Mouse (Mus musculus) myocyte (in vitro differentiated cells): ENCODE results near the gene Meis1. TPM values are rescaled to one million over a fixed set of nuclear protein-coding genes. Genes with fewer than 3 reads are reported as not detected.
A peak's percentile ranks its signal among the peaks of the same experiment; 100 is the strongest.

Experiments
- H3K27me3 ChIP-seq: one replicate; pipeline ENCODE4 v1.6.1; 2011; ENCODE audit not compliant: control insufficient read depth, insufficient read depth, insufficient read length
- H3K36me3 ChIP-seq: one replicate; pipeline ENCODE4 v1.6.1; 2011; ENCODE audit not compliant: control insufficient read depth, insufficient read depth
- H3K4me2 ChIP-seq: one replicate; pipeline ENCODE4 v1.6.1; 2011; ENCODE audit warnings: low read depth, control low read depth
- H3K4me3 ChIP-seq: one replicate; pipeline ENCODE4 v1.5.1; 2011; ENCODE audit warnings: mild to moderate bottlenecking, control low read depth, moderate library complexity
- H3K79me2 ChIP-seq: one replicate; pipeline ENCODE4 v1.6.1; 2011; ENCODE audit not compliant: control insufficient read depth, insufficient read depth
- H3ac ChIP-seq: one replicate; pipeline ENCODE4 v1.6.1; 2011; ENCODE audit not compliant: control insufficient read depth, insufficient read length
- CEBPB ChIP-seq: IDR thresholded peaks from 2 replicates; pipeline ENCODE4 v1.6.1; 2011; ENCODE audit warnings: mild to moderate bottlenecking, moderate library complexity; ENCODE audit not compliant: poor library complexity, insufficient read depth, severe bottlenecking
- E2F4 ChIP-seq: IDR thresholded peaks from one replicate; pipeline ENCODE4 v1.6.1; 2011; ENCODE audit warnings: mild to moderate bottlenecking, control low read depth, moderate library complexity; ENCODE audit not compliant: insufficient read depth
- MAX ChIP-seq: IDR thresholded peaks from one replicate; pipeline ENCODE4 v1.6.1; 2011; ENCODE audit warnings: low read depth, mild to moderate bottlenecking, control low read depth
- MYOD1 ChIP-seq, 3 experiments: IDR thresholded peaks; one replicate each; pipeline ENCODE4 v1.6.1; 2011; ENCODE audit warnings: control low read depth in 2 of 3, low read depth in 2 of 3, mild to moderate bottlenecking in 2 of 3, moderate library complexity in 1 of 3; ENCODE audit not compliant: insufficient read length in 2 of 3, control insufficient read depth in 1 of 3
- MYOG ChIP-seq, 3 experiments: IDR thresholded peaks; one replicate each; pipeline ENCODE4 v1.6.1; 2011; ENCODE audit warnings: control low read depth in 2 of 3, low read depth in 2 of 3, mild to moderate bottlenecking in 2 of 3; ENCODE audit not compliant: insufficient read length in 2 of 3, control insufficient read depth in 1 of 3, insufficient read depth in 1 of 3
- POLR2A ChIP-seq: IDR thresholded peaks from one replicate; pipeline ENCODE4 v1.6.1; 2011; ENCODE audit warnings: low read depth, mild to moderate bottlenecking, control low read depth, moderate library complexity; ENCODE audit not compliant: insufficient read length
- POLR2AphosphoS2 ChIP-seq: IDR thresholded peaks from one replicate; pipeline ENCODE4 v1.6.1; 2011; ENCODE audit warnings: low read depth, control low read depth; ENCODE audit not compliant: insufficient read length
- REST ChIP-seq: IDR thresholded peaks from one replicate; pipeline ENCODE4 v1.6.1; 2011; ENCODE audit warnings: mild to moderate bottlenecking, control low read depth, moderate library complexity; ENCODE audit not compliant: insufficient read depth, insufficient read length
- SRF ChIP-seq: IDR thresholded peaks from one replicate; pipeline ENCODE4 v1.6.1; 2011; ENCODE audit warnings: low read depth; ENCODE audit not compliant: control insufficient read depth, insufficient read length
- TCF12 ChIP-seq: IDR thresholded peaks from one replicate; pipeline ENCODE4 v1.6.1; 2011; ENCODE audit warnings: mild to moderate bottlenecking, control low read depth; ENCODE audit not compliant: poor library complexity, insufficient read depth, severe bottlenecking
- TCF3 ChIP-seq: IDR thresholded peaks from one replicate; pipeline ENCODE4 v1.6.1; 2011; ENCODE audit warnings: low read depth, control low read depth; ENCODE audit not compliant: insufficient read length
- USF1 ChIP-seq: IDR thresholded peaks from one replicate; pipeline ENCODE4 v1.6.1; 2011; ENCODE audit warnings: low read depth, mild to moderate bottlenecking, control low read depth, moderate library complexity
- polyA plus RNA-seq: library from polyadenylated mRNA; unstranded; fragments of >200 nt; fragmentation: generic; extraction: Trizol; gene quantifications from one replicate; pipeline ENCODE4 v1.2.1, GENCODE M21; 2012; ENCODE audit warnings: missing spikeins

Meis1 gene
- polyA plus RNA-seq, 1 experiment = 7.1 TPM

- Histone ChIP-seq H3K4me2 (no peak overlapping the region), H3K36me3 (no peaks in the 10 kb centered on the region), H3K79me2 (peaks cover 7% of the 10 kb centered on the region), H3ac (no peak overlapping the region), H3K4me3 (no peak overlapping the region), H3K27me3 (no peaks in the 10 kb centered on the region)
- TF ChIP-seq POLR2AphosphoS2 (no peak), POLR2A (no peak)
Measured at GRCm38 (mm10) chr11:19022576-19022975, 3.8 kb upstream of the Meis1 start.

GRCm38 (mm10) chr11:19020951-19021710, 2.3 kb upstream of the Meis1 start:
- Histone ChIP-seq H3K36me3 (no peaks in the 10 kb centered on the region), H3K79me2 (peaks cover 21% of the 10 kb centered on the region), H3K4me3 (peak overlapping the region; percentile 81), H3ac (peak overlapping the region; percentile 80), H3K27me3 (no peaks in the 10 kb centered on the region), H3K4me2 (peak overlapping the region; percentile 76)
- no peak for TF ChIP-seq MAX
- TF ChIP-seq SRF = no peak
- TF ChIP-seq E2F4 = no peak
- TF ChIP-seq TCF3 = no peak
- no peak for TF ChIP-seq MYOD1 (IDR thresholded peaks at IDR 0.05; ENCODE audit: control insufficient read depth in 1 of 3, insufficient read length in 2 of 3, low read depth in 2 of 3)
- no peak for TF ChIP-seq MYOG (IDR thresholded peaks at IDR 0.05; ENCODE audit: control insufficient read depth in 1 of 3, insufficient read depth in 1 of 3, insufficient read length in 2 of 3, low read depth in 2 of 3)
- no peak for TF ChIP-seq REST
- TF ChIP-seq USF1 = no peak
- no peak for TF ChIP-seq CEBPB
- TF ChIP-seq POLR2A = no peak
- no peak for TF ChIP-seq TCF12
- no peak for TF ChIP-seq POLR2AphosphoS2

GRCm38 (mm10) chr11:19020371-19020824, 1.6 kb upstream of the Meis1 start:
- Histone ChIP-seq H3K36me3 (no peaks in the 10 kb centered on the region), H3K4me2 (peak overlapping the region; percentile 76), H3ac (peak overlapping the region; percentile 80), H3K79me2 (peaks cover 29% of the 10 kb centered on the region), H3K27me3 (no peaks in the 10 kb centered on the region), H3K4me3 (peak overlapping the region; percentile 81)
- peak in 1 of 3 experiments; percentile 35 for TF ChIP-seq MYOG (IDR thresholded peaks at IDR 0.05; ENCODE audit: control insufficient read depth in 1 of 3, insufficient read depth in 1 of 3, insufficient read length in 2 of 3, low read depth in 2 of 3)
- no peak for TF ChIP-seq REST
- peak; percentile 36 for TF ChIP-seq POLR2A

DNA sequence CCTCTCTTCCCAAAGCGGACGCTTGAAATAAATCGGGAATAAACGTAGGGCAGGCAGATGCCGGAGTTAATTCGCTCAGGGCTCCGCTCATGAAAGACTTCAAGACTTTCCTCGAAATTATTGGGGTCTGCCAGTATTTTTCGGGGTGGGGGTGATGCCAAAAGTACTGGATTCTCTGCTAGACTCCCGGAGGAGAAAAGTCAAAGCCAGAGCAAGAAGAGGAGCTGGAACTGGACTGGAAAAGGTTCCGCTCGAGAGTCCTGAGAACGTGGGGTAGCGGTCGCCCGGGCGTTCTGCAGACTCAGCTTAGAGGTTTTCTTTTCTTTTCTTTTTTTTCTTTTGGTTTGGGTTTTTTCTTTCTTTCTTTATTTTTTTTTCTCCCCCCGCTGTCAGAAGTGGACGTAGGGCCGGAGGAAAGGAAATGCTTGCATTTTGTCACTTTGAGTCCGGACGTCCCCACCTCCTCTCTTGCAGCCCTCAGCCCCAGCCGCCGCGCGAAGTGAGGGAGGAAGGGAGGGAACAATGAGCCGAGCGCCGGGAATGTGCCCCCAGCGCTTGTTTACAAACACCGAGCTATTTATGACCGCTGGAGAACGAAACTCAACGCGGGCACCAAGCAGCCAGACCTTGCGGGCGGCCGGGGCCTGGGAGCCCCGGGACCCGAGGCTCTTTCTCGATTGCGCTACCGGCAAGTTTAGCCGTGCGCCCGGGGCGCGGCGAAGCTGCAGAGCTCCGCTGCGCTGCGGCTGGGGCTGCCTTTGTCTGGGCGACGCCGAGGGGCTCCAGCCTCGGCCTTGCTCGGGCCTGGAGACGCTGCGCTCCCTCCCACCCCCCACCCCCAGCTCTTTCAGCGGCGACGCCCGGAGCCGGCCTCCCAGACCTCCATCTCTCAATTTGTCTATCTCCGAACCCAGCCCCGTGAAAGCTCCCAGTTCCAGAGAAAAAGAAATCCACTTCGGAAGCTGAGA, 703 bp upstream of the Meis1 start:
- TF ChIP-seq USF1 (no peak), POLR2A (peak; percentile 51)
- no peaks in the 10 kb centered on the region for H3K27me3 ChIP-seq
- H3K4me2 ChIP-seq = peak overlapping the region; percentile 73
- peaks cover 38% of the 10 kb centered on the region for H3K79me2 ChIP-seq
- H3ac ChIP-seq = peak overlapping the region; percentile 80
- H3K4me3 ChIP-seq = peak overlapping the region; percentile 81
- H3K36me3 ChIP-seq = no peaks in the 10 kb centered on the region

GRCm38 (mm10) chr11:19017719-19018413, 919 bp downstream of the Meis1 start:
- Histone ChIP-seq H3ac (peak overlapping the region; percentile 80), H3K4me2 (peak overlapping the region; percentile 99), H3K27me3 (no peaks in the 10 kb centered on the region), H3K79me2 (peaks cover 54% of the 10 kb centered on the region), H3K36me3 (no peaks in the 10 kb centered on the region), H3K4me3 (peak overlapping the region; percentile 81)
- TF ChIP-seq CEBPB = no peak
- no peak for TF ChIP-seq REST
- no peak for TF ChIP-seq POLR2AphosphoS2
- no peak for TF ChIP-seq TCF12
